Comparison of ENCODE assay signal across 11 mouse cellular contexts in genomic region chr3:51270069-51270817, GRCm38 (mm10). TPM values are rescaled to one million over a fixed set of nuclear protein-coding genes. Genes with fewer than 3 reads are reported as not detected.
DNase-seq lines count a peak whose midpoint lies in the region; ATAC-seq lines count a peak whose summit lies in the region.
"Had no signal": no experiment of that assay in that cellular context is flagged by ENCODE, and none has a peak within 500 bp of the region (broad histone marks: within the 10 kb centered on the region; RNA-seq: fewer than 3 reads in every experiment).

No protein-coding gene starts in this region.

- no peak overlapping the region for H3K4me3 ChIP-seq in kidney, embryonic 15.5 days (replicated peaks)
- H3K4me3 ChIP-seq in lung, embryonic 16.5 days (ENCODE audit: low read length): no peak overlapping the region
- H3K4me3 ChIP-seq: embryonic facial prominence, embryonic 12.5 days had no signal

- H3K27me3 ChIP-seq in kidney, embryonic 15.5 days: no peaks in the 10 kb centered on the region
- H3K27me3 ChIP-seq in lung, embryonic 16.5 days (ENCODE audit: control insufficient read depth, insufficient read depth, low read depth, low read length): no peaks in the 10 kb centered on the region
- no peaks in the 10 kb centered on the region for H3K27me3 ChIP-seq in splenic B cell, adult 2 months (ENCODE audit: control insufficient read depth, insufficient read depth, low read length, poor library complexity, severe bottlenecking)
- H3K27me3 ChIP-seq: embryonic facial prominence, embryonic 12.5 days had no signal

- no peak for ATAC-seq in kidney, embryonic 15.5 days (replicated peaks; ENCODE audit: low FRiP score)
- peak; percentile 70 for ATAC-seq in granulocyte monocyte progenitor cell, adult 5-6 weeks (replicated peaks; ENCODE audit: poor library complexity, severe bottlenecking)
- no peak for ATAC-seq in lung, embryonic 16.5 days (ENCODE audit: low read depth)

- DNase-seq in kidney, adult 8-10 months: no peak
- DNase-seq in splenic B cell, adult 2 months (ENCODE audit: low read depth, low spot score): peak; percentile 47
- no peak for DNase-seq in layer of hippocampus, adult 9-10 months (ENCODE audit: low spot score)
- DNase-seq in adrenal gland, postnatal 4 days (ENCODE audit: low spot score in 2 of 2): no peak
- DNase-seq in testis, postnatal 10 days (ENCODE audit: low spot score): no peak
- DNase-seq: gastrocnemius, postnatal 25 days; thymus, adult 18-20 months had no signal

- no peak overlapping the region for H3K4me2 ChIP-seq in kidney, embryonic 15.5 days
- H3K4me2 ChIP-seq in lung, embryonic 16.5 days (ENCODE audit: low read depth, low read length): no peak overlapping the region
- H3K4me2 ChIP-seq: embryonic facial prominence, embryonic 12.5 days had no signal

- no peaks in the 10 kb centered on the region for H3K9me3 ChIP-seq in kidney, embryonic 15.5 days (replicated peaks)
- no peaks in the 10 kb centered on the region for H3K9me3 ChIP-seq in lung, embryonic 16.5 days (ENCODE audit: control insufficient read depth, low read length)
- H3K9me3 ChIP-seq: embryonic facial prominence, embryonic 12.5 days had no signal

- 81% methylated on average over 12 of the region's 12 CpGs for WGBS in kidney, embryonic 15.5 days
- WGBS in lung, embryonic 16.5 days: 55% methylated on average over 12 of the region's 12 CpGs

- H3K9ac ChIP-seq in kidney, embryonic 15.5 days: no peak overlapping the region
- no peak overlapping the region; the same call in 1 of the 2 replicates for H3K9ac ChIP-seq in lung, embryonic 16.5 days (ENCODE audit: low read length)
- H3K9ac ChIP-seq: embryonic facial prominence, embryonic 12.5 days had no signal

- peaks cover 12% of the 10 kb centered on the region for H3K36me3 ChIP-seq in kidney, embryonic 15.5 days
- H3K36me3 ChIP-seq in lung, embryonic 16.5 days (ENCODE audit: control insufficient read depth, insufficient read depth, low read length): peaks cover 7% of the 10 kb centered on the region
- H3K36me3 ChIP-seq in splenic B cell, adult 2 months (ENCODE audit: control insufficient read depth, insufficient read depth, low read length, poor library complexity, severe bottlenecking): peaks cover under 1% of the 10 kb centered on the region; the same call in 1 of the 2 replicates

- H3K27ac ChIP-seq in kidney, embryonic 15.5 days: peak overlapping the region; percentile 22; the same call in 1 of the 2 replicates
- peak overlapping the region; percentile 17 for H3K27ac ChIP-seq in lung, embryonic 16.5 days (ENCODE audit: low read length)
- H3K27ac ChIP-seq: embryonic facial prominence, embryonic 12.5 days had no signal

- H3K4me1 ChIP-seq in kidney, embryonic 15.5 days: peaks cover 16% of the 10 kb centered on the region
- H3K4me1 ChIP-seq in lung, embryonic 16.5 days (replicated peaks; ENCODE audit: control insufficient read depth, insufficient read depth, low read length): peaks cover 11% of the 10 kb centered on the region

RNA-seq across cellular contexts. Expression of gene Noct, which starts 46.0 kb away (rescaled TPM):
- 8.5 and 8.8 TPM in 2 replicates for polyA plus RNA-seq in kidney, embryonic 15.5 days (2015; fragmentation: Nextera tagmentation; extraction: Ambion mirVana)
- 13.9 and 24.0 TPM in 2 replicates for total RNA-seq in granulocyte monocyte progenitor cell, adult 5-6 weeks (2014; fragmentation: Nextera tagmentation)
- total RNA-seq in granulocyte monocyte progenitor cell, adult 5-6 weeks (2017): 7.0 and 9.5 TPM in 2 replicates
- polyA plus RNA-seq in lung, embryonic 16.5 days (2015; fragmentation: Nextera tagmentation; extraction: Ambion mirVana): 5.3 and 5.6 TPM in 2 replicates
- total RNA-seq in adrenal gland, postnatal 4 days (2021): 10 to 100 TPM; 15.1 to 17.9 TPM
